Mouse (Mus musculus) heart, postnatal 0 days (tissue): ENCODE measurements around the gene Map3k3. TPM values are rescaled to one million over a fixed set of nuclear protein-coding genes. Genes with fewer than 3 reads are reported as not detected.

Experiments used
- ATAC-seq: fragments of 200-750 bp; cut with Nextera tagmentation; 2 replicates; pipeline ENCODE4 v1.8.0; 2017; ENCODE audit warnings: low read depth, moderate number of reproducible peaks, moderate library complexity; ENCODE audit not compliant: insufficient read depth
- DNase-seq: peaks from one replicate; pipeline ENCODE4 v3.0.0-alpha.2; 2016; ENCODE audit warnings: low spot score
- H3K27ac ChIP-seq: fragments of 300-500 bp; sonication (generic); 2 replicates; pipeline ENCODE4 v1.5.1; 2014; ENCODE audit warnings: low read depth, mild to moderate bottlenecking
- H3K27me3 ChIP-seq: fragments of 300-500 bp; sonication (generic); 2 replicates; pipeline ENCODE4 v1.6.1; 2014; ENCODE audit warnings: low read length, mixed read lengths; ENCODE audit not compliant: control insufficient read depth, insufficient read depth
- H3K36me3 ChIP-seq: fragments of 300-500 bp; sonication (generic); replicated peaks from 2 replicates; pipeline ENCODE4 v1.6.1; 2014; ENCODE audit warnings: low read length, mixed read lengths; ENCODE audit not compliant: control insufficient read depth, insufficient read depth
- H3K4me1 ChIP-seq: fragments of 300-500 bp; sonication (generic); 2 replicates; pipeline ENCODE4 v1.6.1; 2014; ENCODE audit warnings: antibody characterized with exemption; ENCODE audit not compliant: control insufficient read depth, insufficient read depth
- H3K4me2 ChIP-seq: fragments of 300-500 bp; sonication (generic); 2 replicates; pipeline ENCODE4 v1.6.1; 2014; ENCODE audit warnings: low read depth, mild to moderate bottlenecking, low read length, moderate library complexity
- H3K4me3 ChIP-seq: fragments of 300-500 bp; sonication (generic); 2 replicates; pipeline ENCODE4 v1.5.1; 2014; ENCODE audit warnings: low read depth, low read length
- H3K9ac ChIP-seq: fragments of 300-500 bp; sonication (generic); replicated peaks from 2 replicates; pipeline ENCODE4 v1.6.1; 2014; ENCODE audit warnings: low read depth, low read length, mixed read lengths
- H3K9me3 ChIP-seq: fragments of 300-500 bp; sonication (generic); replicated peaks from 2 replicates; pipeline ENCODE4 v1.6.1; 2016; ENCODE audit warnings: low read length; ENCODE audit not compliant: control insufficient read depth
- CTCF ChIP-seq: IDR thresholded peaks from 2 replicates; pipeline ENCODE4 v1.5.1; 2016; ENCODE audit warnings: antibody characterized with exemption, control low read depth, low read depth
- EP300 ChIP-seq: IDR thresholded peaks from 2 replicates; pipeline ENCODE4 v1.6.1; 2016; ENCODE audit warnings: antibody characterized with exemption, low read depth
- WGBS: fragments of 180-500 bp; shearing (Covaris S2); extraction: QIAGEN DNeasy Blood & Tissue Kit; methylation state at CpG from one replicate; pipeline ENCODE4 v1.1.7; 2014; 5-methylcytosine and 5-hydroxymethylcytosine counted together
- polyA plus RNA-seq: library from polyadenylated mRNA; unstranded; fragments of >200 nt; fragmentation: Nextera tagmentation; extraction: Ambion mirVana; gene quantifications from 2 replicates; pipeline ENCODE4 v1.2.1, GENCODE M21; 2015
- total RNA-seq: library from RNA; depleted of rRNA; stranded (reverse); fragments of >200 nt; gene quantifications from 2 replicates; pipeline ENCODE4 v1.2.3, GENCODE M21; 2014; ENCODE audit warnings: low replicate concordance

The Map3k3 gene
- total and polyA plus RNA-seq, 2 experiments from 2014 or later, result 13.8 to 44.0 TPM

DNA sequence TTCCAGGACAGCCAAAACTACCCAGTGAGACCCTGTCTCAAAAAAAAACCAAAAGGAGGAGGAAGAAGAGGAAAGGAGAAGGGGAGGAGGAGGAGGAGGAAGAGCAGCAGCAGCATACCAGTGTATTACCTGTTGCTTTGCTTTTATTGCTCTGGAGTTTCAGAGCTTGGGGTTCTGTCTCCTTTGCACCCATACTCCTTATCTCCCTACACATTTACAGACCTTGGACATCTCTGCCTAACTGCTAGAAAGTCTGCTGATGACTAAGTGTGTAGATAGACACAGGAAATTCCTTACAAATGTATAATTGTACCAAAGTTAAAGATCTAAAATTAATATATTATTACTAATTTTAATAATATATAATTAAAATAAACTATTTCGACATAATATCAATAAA, 39.2 kb upstream of the Map3k3 start:
- H3K9ac ChIP-seq, result no peak overlapping the region
- peaks cover 26% of the 10 kb centered on the region for H3K36me3 ChIP-seq
- H3K27me3 ChIP-seq, result no peaks in the 10 kb centered on the region
- H3K4me3 ChIP-seq, result no peak overlapping the region
- DNase-seq (no peak), ATAC-seq (no peak)
- 93% methylated on average over 1 of the region's 1 CpGs for WGBS
- H3K4me1 ChIP-seq, result no peaks in the 10 kb centered on the region
- no peak for TF ChIP-seq EP300
- H3K27ac ChIP-seq, result no peak overlapping the region
- no peaks in the 10 kb centered on the region for H3K9me3 ChIP-seq
- no peak overlapping the region for H3K4me2 ChIP-seq

DNA sequence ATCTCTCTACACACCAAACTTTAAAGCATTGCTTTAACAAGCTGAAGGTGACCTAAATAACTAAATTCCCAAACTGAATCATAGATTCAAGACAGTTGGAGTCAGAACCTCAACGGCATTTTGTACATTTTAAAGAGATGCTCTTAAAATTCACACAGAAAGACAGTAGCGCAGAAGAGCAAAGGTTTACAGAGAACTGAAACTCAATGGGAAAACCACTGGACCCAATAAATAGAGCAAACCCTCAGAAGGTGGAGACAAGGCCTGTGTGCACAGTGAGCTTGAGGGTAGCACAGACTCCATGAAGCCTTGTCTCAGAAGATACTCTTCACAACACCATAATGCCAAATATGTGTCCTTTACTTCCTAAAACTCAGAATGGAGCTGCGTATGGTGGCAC, 38.6 kb upstream of the Map3k3 start:
- no peak overlapping the region for H3K27ac ChIP-seq
- DNase-seq (no peak), ATAC-seq (no peak)
- H3K9ac ChIP-seq, result no peak overlapping the region
- no peaks in the 10 kb centered on the region for H3K4me1 ChIP-seq
- H3K36me3 ChIP-seq, result peaks cover 28% of the 10 kb centered on the region
- TF ChIP-seq EP300, result no peak
- TF ChIP-seq CTCF, result no peak
- 96% methylated on average over 3 of the region's 3 CpGs for WGBS
- H3K4me3 ChIP-seq, result no peak overlapping the region
- H3K4me2 ChIP-seq, result no peak overlapping the region
- no peaks in the 10 kb centered on the region for H3K9me3 ChIP-seq
- H3K27me3 ChIP-seq, result no peaks in the 10 kb centered on the region

DNA sequence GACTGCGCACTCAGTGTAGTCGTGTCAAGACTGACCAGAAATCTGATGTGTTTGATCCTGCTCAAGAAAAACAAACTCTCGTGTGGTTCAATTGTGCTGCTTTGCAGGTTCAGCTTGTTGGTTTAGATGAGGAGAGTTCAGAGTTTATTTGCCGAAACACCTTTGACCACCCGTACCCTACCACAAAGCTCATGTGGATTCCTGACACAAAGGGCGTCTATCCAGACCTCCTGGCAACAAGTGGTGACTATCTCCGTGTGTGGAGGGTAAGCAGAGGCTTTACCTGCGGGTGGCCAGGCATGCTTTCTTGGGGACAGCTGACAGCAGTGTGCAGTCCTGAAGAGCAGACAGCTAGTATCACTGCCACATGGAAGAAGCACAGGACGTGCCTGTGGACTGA, 37.8 kb upstream of the Map3k3 start:
- H3K27me3 ChIP-seq, result no peaks in the 10 kb centered on the region

DNA sequence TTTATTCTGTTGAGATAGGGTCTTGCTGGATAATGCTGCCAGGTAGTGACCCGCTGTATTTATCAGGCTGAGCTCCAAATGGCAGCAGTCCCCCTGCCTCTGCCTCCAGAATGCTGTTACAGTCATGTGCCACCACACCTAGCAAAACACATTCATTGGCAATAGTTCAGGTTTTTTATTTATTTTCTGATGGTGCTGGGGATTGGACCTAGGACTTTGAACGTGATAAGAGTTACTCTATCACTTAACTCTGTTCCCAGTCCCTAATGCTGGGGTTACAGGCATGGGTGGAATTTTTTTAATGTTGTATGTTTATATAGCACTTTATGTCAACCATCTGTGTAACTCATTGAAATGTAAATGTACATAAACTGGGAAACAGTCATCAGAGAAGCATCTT, 30.5 kb upstream of the Map3k3 start:
- H3K9ac ChIP-seq, result no peak overlapping the region
- DNase-seq (no peak), ATAC-seq (no peak)
- no peak overlapping the region for H3K27ac ChIP-seq
- no peak overlapping the region for H3K4me2 ChIP-seq
- H3K9me3 ChIP-seq, result no peaks in the 10 kb centered on the region
- no peak overlapping the region for H3K4me3 ChIP-seq
- 89% methylated on average over 2 of the region's 2 CpGs for WGBS
- no peaks in the 10 kb centered on the region for H3K4me1 ChIP-seq
- TF ChIP-seq CTCF, result no peak
- no peak for TF ChIP-seq EP300
- H3K27me3 ChIP-seq, result no peaks in the 10 kb centered on the region
- peaks cover 88% of the 10 kb centered on the region for H3K36me3 ChIP-seq

More for the DNA sequence above, 37.8 kb upstream of the Map3k3 start:
- WGBS, result 84% methylated on average over 9 of the region's 9 CpGs
- Histone ChIP-seq H3K27ac (no peak overlapping the region), H3K9me3 (no peaks in the 10 kb centered on the region), H3K4me1 (no peaks in the 10 kb centered on the region), H3K36me3 (peaks cover 36% of the 10 kb centered on the region), H3K9ac (no peak overlapping the region), H3K4me3 (no peak overlapping the region), H3K4me2 (no peak overlapping the region)
- ATAC-seq (no peak), DNase-seq (no peak)
- TF ChIP-seq EP300 (no peak), CTCF (no peak)

DNA sequence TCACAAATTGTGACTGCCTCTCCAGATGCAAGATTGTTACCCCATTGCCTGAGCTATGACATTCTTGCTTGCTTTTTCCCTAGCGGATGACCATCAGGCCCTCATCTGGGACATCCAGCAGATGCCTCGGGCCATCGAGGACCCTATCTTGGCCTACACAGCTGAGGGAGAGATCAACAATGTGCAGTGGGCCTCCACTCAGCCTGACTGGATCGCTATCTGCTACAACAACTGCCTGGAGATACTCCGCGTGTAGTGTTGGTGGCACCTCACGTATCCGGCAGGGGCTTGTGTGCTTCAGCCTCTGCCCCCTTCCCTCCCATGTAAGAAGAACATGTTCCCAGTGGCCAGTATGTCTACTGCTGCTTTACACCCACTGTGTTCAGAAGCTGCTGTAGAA, 29.8 kb upstream of the Map3k3 start:
- DNase-seq, result no peak
- no peaks in the 10 kb centered on the region for H3K4me1 ChIP-seq
- no peak overlapping the region for H3K27ac ChIP-seq
- H3K9ac ChIP-seq, result no peak overlapping the region
- H3K36me3 ChIP-seq, result peaks cover 90% of the 10 kb centered on the region
- no peak for TF ChIP-seq EP300
- TF ChIP-seq CTCF, result no peak
- H3K9me3 ChIP-seq, result no peaks in the 10 kb centered on the region
- WGBS, result 94% methylated on average over 8 of the region's 8 CpGs
- no peak overlapping the region for H3K4me3 ChIP-seq
- no peak for ATAC-seq
- H3K4me2 ChIP-seq, result no peak overlapping the region
- H3K27me3 ChIP-seq, result no peaks in the 10 kb centered on the region

DNA sequence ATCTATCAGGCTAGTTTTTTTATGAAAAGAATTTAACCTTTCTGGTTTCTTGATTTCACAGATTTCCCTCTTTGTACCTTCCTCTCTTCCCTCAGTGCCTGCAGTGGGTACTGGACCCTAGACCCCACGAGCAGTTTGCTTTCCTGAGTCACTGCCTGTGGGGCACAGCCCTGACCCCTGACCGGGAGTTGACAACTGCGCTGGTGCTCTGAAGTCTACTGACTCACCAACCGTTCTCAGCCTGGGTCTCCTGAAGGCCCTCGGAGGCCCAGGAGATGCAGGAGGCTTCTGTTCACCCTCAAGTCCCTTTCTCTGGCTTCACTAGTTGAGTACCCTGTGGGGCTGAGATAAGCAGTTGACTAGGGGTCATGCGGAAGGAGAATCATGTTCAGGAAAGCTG, 29.1 kb upstream of the Map3k3 start:
- Histone ChIP-seq H3K27ac (no peak overlapping the region), H3K9me3 (no peaks in the 10 kb centered on the region), H3K27me3 (no peaks in the 10 kb centered on the region), H3K9ac (no peak overlapping the region), H3K4me3 (no peak overlapping the region), H3K36me3 (peaks cover 96% of the 10 kb centered on the region), H3K4me2 (no peak overlapping the region), H3K4me1 (no peaks in the 10 kb centered on the region)
- no peak for ATAC-seq
- WGBS, result 86% methylated on average over 6 of the region's 6 CpGs
- DNase-seq, result no peak
- TF ChIP-seq EP300 (no peak), CTCF (no peak)
